1 mouse cellular context compared by ENCODE assay signal in genomic region chr11:104441475-104442332, GRCm38 (mm10).
A peak's percentile ranks its signal among the peaks of the same experiment; 100 is the strongest.
TF ChIP-seq lines count a peak whose summit lies in the region.

No protein-coding gene starts in this region.

TF ChIP-seq in CH12.LX, 34 proteins besides CTCF, POLR2A, EP300 and RAD21 (continued from another document):
- TF ChIP-seq MXI1 (IDR thresholded peaks at IDR 0.05; ENCODE audit: low read depth, low read length) (peak; percentile 57), TBP (conservative IDR thresholded peaks at IDR 0.05; ENCODE audit: low read depth, low read length) (no peak), NELFE (IDR thresholded peaks at IDR 0.05; ENCODE audit: low read depth, low read length) (0 out of 2 replicates have a peak, but pooled peaks have one; percentile 70), JUND (conservative IDR thresholded peaks at IDR 0.05; ENCODE audit: low read depth, low read length) (no peak), RCOR1 (conservative IDR thresholded peaks at IDR 0.05; ENCODE audit: low read depth, low read length) (no peak), BHLHE40 (IDR thresholded peaks at IDR 0.05; ENCODE audit: low read depth, low read length) (no peak), IRF4 (IDR thresholded peaks at IDR 0.05; ENCODE audit: low read depth, low read length) (peak; percentile 40), HCFC1 (IDR thresholded peaks at IDR 0.05; ENCODE audit: low read depth, low read length) (no peak; the same call in 1 of the 2 replicates), MAFK (IDR thresholded peaks at IDR 0.05; ENCODE audit: insufficient replicate concordance, low read length) (no peak), MYC (IDR thresholded peaks at IDR 0.05; ENCODE audit: low read depth, low read length) (0 out of 2 replicates have a peak, but pooled peaks have one; percentile 12), JUN (IDR thresholded peaks at IDR 0.05; ENCODE audit: insufficient read depth, low read depth, low read length) (no peak), ETS1 (conservative IDR thresholded peaks at IDR 0.05; ENCODE audit: low read depth, low read length) (peak; percentile 26; the same call in 1 of the 2 replicates), ZC3H11A (IDR thresholded peaks at IDR 0.05; ENCODE audit: low read depth, low read length) (no peak), MEF2A (IDR thresholded peaks at IDR 0.05; ENCODE audit: borderline replicate concordance, low read depth, low read length) (peak; percentile 71), SMC3 (IDR thresholded peaks at IDR 0.05; ENCODE audit: low read depth, low read length) (no peak), ZKSCAN1 (IDR thresholded peaks at IDR 0.05; ENCODE audit: borderline replicate concordance, low read depth, low read length) (no peak), ELF1 (IDR thresholded peaks at IDR 0.05; ENCODE audit: low read depth, low read length) (no peak; the same call in 1 of the 2 replicates)
TF ChIP-seq in CH12.LX: peak in this region for 15.
